Mouse (Mus musculus) kidney, postnatal 0 days (tissue): ENCODE results near the gene Npas3. TPM values are rescaled to one million over a fixed set of nuclear protein-coding genes. Genes with fewer than 3 reads are reported as not detected.
"Not testable (repeated sequence)": the region's sequence is repeated elsewhere in the genome, so short reads cannot be mapped to it uniquely, and the experiment has no call there.

Source experiments
- ATAC-seq: fragments of 200-750 bp; cut with Nextera tagmentation; replicated peaks from 2 replicates; pipeline ENCODE4 v1.8.0; 2017; ENCODE audit warnings: low read depth, moderate number of reproducible peaks, moderate TSS enrichment, moderate library complexity; ENCODE audit not compliant: low FRiP score
- DNase-seq: peaks from one replicate; pipeline ENCODE4 v3.0.0-alpha.2; 2016; ENCODE audit warnings: low spot score
- H3K27ac ChIP-seq: fragments of 300-500 bp; sonication (generic); 2 replicates; pipeline ENCODE4 v1.5.1; 2014; ENCODE audit warnings: mild to moderate bottlenecking
- H3K27me3 ChIP-seq: fragments of 300-500 bp; sonication (generic); 2 replicates; pipeline ENCODE4 v1.6.1; 2014; ENCODE audit warnings: low read length, mixed read lengths; ENCODE audit not compliant: insufficient read depth
- H3K36me3 ChIP-seq: fragments of 300-500 bp; sonication (generic); 2 replicates; pipeline ENCODE4 v1.6.1; 2014; ENCODE audit warnings: low read length, mixed read lengths; ENCODE audit not compliant: insufficient read depth
- H3K4me1 ChIP-seq: fragments of 300-500 bp; sonication (generic); replicated peaks from 2 replicates; pipeline ENCODE4 v1.6.1; 2014; ENCODE audit warnings: antibody characterized with exemption, low read length, mixed read lengths; ENCODE audit not compliant: insufficient read depth
- H3K4me2 ChIP-seq: fragments of 300-500 bp; sonication (generic); 2 replicates; pipeline ENCODE4 v1.6.1; 2014; ENCODE audit warnings: mild to moderate bottlenecking, low read length, moderate library complexity, mixed read lengths
- H3K4me3 ChIP-seq: fragments of 300-500 bp; sonication (generic); replicated peaks from 2 replicates; pipeline ENCODE4 v1.5.1; 2014; ENCODE audit warnings: low read depth, low read length
- H3K9ac ChIP-seq: fragments of 300-500 bp; sonication (generic); 2 replicates; pipeline ENCODE4 v1.6.1; 2014; ENCODE audit warnings: low read depth, low read length
- H3K9me3 ChIP-seq: fragments of 300-500 bp; sonication (generic); replicated peaks from 2 replicates; pipeline ENCODE4 v1.6.1; 2016; ENCODE audit warnings: low read length, inconsistent platforms, mixed read lengths
- CTCF ChIP-seq: IDR thresholded peaks from 2 replicates; pipeline ENCODE4 v1.5.1; 2016; ENCODE audit warnings: antibody characterized with exemption, low read depth, mild to moderate bottlenecking, moderate library complexity
- WGBS: fragments of 180-500 bp; shearing (Covaris S2); extraction: QIAGEN DNeasy Blood & Tissue Kit; methylation state at CpG from one replicate; pipeline ENCODE4 v1.1.7; 2014; 5-methylcytosine and 5-hydroxymethylcytosine counted together
- polyA plus RNA-seq: library from polyadenylated mRNA; unstranded; fragments of >200 nt; fragmentation: Nextera tagmentation; extraction: Ambion mirVana; gene quantifications from 2 replicates; pipeline ENCODE4 v1.2.1, GENCODE M21; 2015

Npas3 gene
- polyA plus RNA-seq, 1 experiment from 2014 or later = 1.2 TPM

GRCm38 (mm10) chr12:53252572-53253422 lies 4.3 kb downstream of the Npas3 start:
- DNase-seq (peak; percentile 53), ATAC-seq (peak; percentile 79)
- Histone ChIP-seq H3K36me3 (no peaks in the 10 kb centered on the region), H3K4me1 (peaks cover 6% of the 10 kb centered on the region; the same call in 1 of the 2 replicates), H3K4me3 (peak overlapping the region; percentile 80), H3K9ac (peak overlapping the region; percentile 85), H3K27ac (peak overlapping the region; percentile 72), H3K9me3 (no peaks in the 10 kb centered on the region), H3K27me3 (peaks cover 25% of the 10 kb centered on the region), H3K4me2 (peak overlapping the region; percentile 96)
- peak; percentile 12; the same call in 1 of the 2 replicates for TF ChIP-seq CTCF
- 0% methylated on average over 90 of the region's 115 CpGs for WGBS

GRCm38 (mm10) chr12:53253461-53254159 lies 5.1 kb downstream of the Npas3 start:
- TF ChIP-seq CTCF = no peak
- Histone ChIP-seq H3K4me3 (peak overlapping the region; percentile 80), H3K4me1 (peaks cover 1% of the 10 kb centered on the region; the same call in 1 of the 2 replicates), H3K36me3 (no peaks in the 10 kb centered on the region), H3K27ac (no peak overlapping the region), H3K9ac (peak overlapping the region; percentile 85), H3K4me2 (peak overlapping the region; percentile 96), H3K9me3 (no peaks in the 10 kb centered on the region), H3K27me3 (peaks cover 17% of the 10 kb centered on the region)
- DNase-seq (peak; percentile 51), ATAC-seq (peak; percentile 46; the same call in 1 of the 2 replicates)
- under 1% methylated on average over 18 of the region's 32 CpGs for WGBS

GRCm38 (mm10) chr12:53254160-53254480 lies 5.6 kb downstream of the Npas3 start:
- DNase-seq = no peak
- Histone ChIP-seq H3K27me3 (peaks cover 17% of the 10 kb centered on the region), H3K4me1 (no peaks in the 10 kb centered on the region), H3K9ac (no peak overlapping the region), H3K27ac (no peak overlapping the region), H3K4me3 (peak overlapping the region; percentile 80; the same call in 1 of the 2 replicates), H3K36me3 (no peaks in the 10 kb centered on the region), H3K4me2 (peak overlapping the region; percentile 96), H3K9me3 (no peaks in the 10 kb centered on the region)
- no peak for TF ChIP-seq CTCF
- WGBS = 14% methylated on average over 6 of the region's 6 CpGs
- ATAC-seq = no peak

GRCm38 (mm10) chr12:53274502-53274901 lies 26.0 kb downstream of the Npas3 start:
- not testable (repeated sequence) for H3K9ac ChIP-seq, H3K27ac ChIP-seq, H3K4me3 ChIP-seq, H3K27me3 ChIP-seq, H3K36me3 ChIP-seq, DNase-seq, H3K9me3 ChIP-seq, H3K4me2 ChIP-seq, H3K4me1 ChIP-seq, ATAC-seq

GRCm38 (mm10) chr12:53277393-53277792 lies 28.9 kb downstream of the Npas3 start:
- H3K4me1 ChIP-seq = no peaks in the 10 kb centered on the region
- ATAC-seq (no peak), DNase-seq (no peak)
- WGBS = 75% methylated on average over 6 of the region's 6 CpGs
- H3K27ac ChIP-seq = no peak overlapping the region
- TF ChIP-seq CTCF = no peak
- no peak overlapping the region for H3K9ac ChIP-seq
- H3K36me3 ChIP-seq = no peaks in the 10 kb centered on the region
- H3K27me3 ChIP-seq = no peaks in the 10 kb centered on the region
- H3K4me2 ChIP-seq = no peak overlapping the region
- H3K9me3 ChIP-seq = no peaks in the 10 kb centered on the region
- H3K4me3 ChIP-seq = no peak overlapping the region

GRCm38 (mm10) chr12:53290341-53290740 lies 41.9 kb downstream of the Npas3 start:
- TF ChIP-seq CTCF = no peak
- Histone ChIP-seq H3K9me3 (no peaks in the 10 kb centered on the region), H3K4me2 (no peak overlapping the region), H3K4me3 (no peak overlapping the region), H3K27ac (no peak overlapping the region), H3K36me3 (no peaks in the 10 kb centered on the region), H3K27me3 (no peaks in the 10 kb centered on the region), H3K4me1 (no peaks in the 10 kb centered on the region), H3K9ac (no peak overlapping the region)
- 91% methylated on average over 4 of the region's 4 CpGs for WGBS
- DNase-seq (no peak), ATAC-seq (no peak)
